Mouse (Mus musculus): Measurements from ENCODE around the gene Zbtb6. TPM values are rescaled to one million over a fixed set of nuclear protein-coding genes. Genes with fewer than 3 reads are reported as not detected.

Gene Zbtb6
- total RNA-seq, 2 experiments from 2014 or later = 17.4 to 20.3 TPM

DNA sequence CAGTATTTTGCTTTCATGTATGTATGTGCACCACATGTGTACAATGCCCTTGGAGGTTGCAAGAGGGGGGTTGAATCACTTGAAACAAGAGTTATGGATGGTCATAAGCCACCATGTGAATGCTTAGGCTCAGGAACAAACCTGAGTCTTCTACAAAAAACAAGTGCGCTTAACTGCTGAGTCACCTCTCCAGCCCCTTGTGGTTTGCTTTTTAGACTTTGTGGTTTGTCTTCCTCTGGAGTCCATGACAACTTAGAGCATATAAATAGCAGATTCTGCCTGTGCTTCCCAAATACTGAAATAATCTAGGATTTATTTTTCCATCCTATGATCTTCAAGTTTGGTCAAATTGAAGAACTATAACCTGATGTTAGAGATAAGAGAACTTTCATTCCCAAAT, 67.0 kb downstream of the Zbtb6 start:
- ATAC-seq (replicated peaks; ENCODE audit: poor library complexity) = peak; percentile 93

Other genes starting within 250 kb of the Zbtb6 start
- gene Olfr366, start 231.6 kb downstream of the Zbtb6 start, total RNA-seq (2015) = not detected in 2 replicates
- not detected in 2 replicates for gene Olfr366, start 231.6 kb downstream of the Zbtb6 start, total RNA-seq (2017)
- gene Olfr368, start 116.7 kb downstream of the Zbtb6 start, total RNA-seq (2015) = not detected in 2 replicates
- not detected in 2 replicates for gene Olfr368, start 116.7 kb downstream of the Zbtb6 start, total RNA-seq (2017)
- gene Pdcl, start 83.8 kb downstream of the Zbtb6 start, total RNA-seq (2015) = 27.3 TPM in 2 replicates
- gene Pdcl, start 83.8 kb downstream of the Zbtb6 start, total RNA-seq (2017) = 56.1 and 98.5 TPM in 2 replicates
- 28.8 and 29.9 TPM in 2 replicates for gene Rc3h2, start 20.3 kb downstream of the Zbtb6 start, total RNA-seq (2015)
- 23.1 and 37.1 TPM in 2 replicates for gene Rc3h2, start 20.3 kb downstream of the Zbtb6 start, total RNA-seq (2017)
- gene Zbtb26, start within 50 bp of the Zbtb6 start, total RNA-seq (2015) = 7.3 and 8.3 TPM in 2 replicates
- 8.2 and 11.8 TPM in 2 replicates for gene Zbtb26, start within 50 bp of the Zbtb6 start, total RNA-seq (2017)
- 20.0 and 31.9 TPM in 2 replicates for gene Rabgap1, start 108 bp upstream of the Zbtb6 start, total RNA-seq (2015)
- 30.4 and 39.1 TPM in 2 replicates for gene Rabgap1, start 108 bp upstream of the Zbtb6 start, total RNA-seq (2017)
- gene Gpr21, start 73.2 kb upstream of the Zbtb6 start, total RNA-seq (2015) = 1.5 and 1.7 TPM in 2 replicates
- 0.29 and 0.88 TPM in 2 replicates for gene Gpr21, start 73.2 kb upstream of the Zbtb6 start, total RNA-seq (2017)

Measured in megakaryocyte progenitor cell, adult 5-6 weeks (primary cell).